Mouse (Mus musculus): ENCODE data around the gene Snx25. TPM values are rescaled to one million over a fixed set of nuclear protein-coding genes. Genes with fewer than 3 reads are reported as not detected.

Snx25 gene
- total and polyA plus RNA-seq, 2 experiments from 2014 or later, result 10.5 to 50.3 TPM

- ATAC-seq (ENCODE audit: low FRiP score), result no peak
- H3K36me3 ChIP-seq (ENCODE audit: insufficient read depth, low read length), result no peaks in the 10 kb centered on the region
- WGBS, result 85% methylated on average over 9 of the region's 9 CpGs
Measured at GRCm38 (mm10) chr8:46149782-46150181, 2.2 kb downstream of the Snx25 start.

GRCm38 (mm10) chr8:46149306-46149705 lies 2.7 kb downstream of the Snx25 start:
- ATAC-seq (ENCODE audit: low FRiP score), result no peak
- Histone ChIP-seq H3K27me3 (ENCODE audit: insufficient read depth, low read length) (no peaks in the 10 kb centered on the region), H3K4me3 (ENCODE audit: low read depth, low read length) (no peak overlapping the region), H3K27ac (ENCODE audit: low read depth, low read length) (no peak overlapping the region), H3K9me3 (ENCODE audit: low read length) (no peaks in the 10 kb centered on the region), H3K36me3 (ENCODE audit: insufficient read depth, low read length) (no peaks in the 10 kb centered on the region), H3K4me1 (ENCODE audit: insufficient read depth, low read length) (no peaks in the 10 kb centered on the region; the same call in 1 of the 2 replicates), H3K4me2 (ENCODE audit: low read depth, low read length, poor library complexity, severe bottlenecking) (no peak overlapping the region), H3K9ac (replicated peaks; ENCODE audit: low read length, poor library complexity, severe bottlenecking) (no peak overlapping the region)
- no peak for DNase-seq (ENCODE audit: low spot score)
- 92% methylated on average over 6 of the region's 6 CpGs for WGBS
- no peak for TF ChIP-seq CTCF (IDR thresholded peaks at IDR 0.05)

More at GRCm38 (mm10) chr8:46149782-46150181, 2.2 kb downstream of the Snx25 start:
- no peak overlapping the region for H3K4me3 ChIP-seq (ENCODE audit: low read depth, low read length)
- H3K9me3 ChIP-seq (ENCODE audit: low read length), result no peaks in the 10 kb centered on the region
- H3K4me2 ChIP-seq (ENCODE audit: low read depth, low read length, poor library complexity, severe bottlenecking), result peak overlapping the region; percentile 91; the same call in 1 of the 2 replicates
- H3K27ac ChIP-seq (ENCODE audit: low read depth, low read length), result no peak overlapping the region
- TF ChIP-seq CTCF (IDR thresholded peaks at IDR 0.05), result peak; percentile 45
- no peak for DNase-seq (ENCODE audit: low spot score)
- no peak overlapping the region for H3K9ac ChIP-seq (replicated peaks; ENCODE audit: low read length, poor library complexity, severe bottlenecking)
- H3K4me1 ChIP-seq (ENCODE audit: insufficient read depth, low read length), result no peaks in the 10 kb centered on the region; the same call in 1 of the 2 replicates
- no peaks in the 10 kb centered on the region; the same call in 1 of the 2 replicates for H3K27me3 ChIP-seq (ENCODE audit: insufficient read depth, low read length)

GRCm38 (mm10) chr8:46146173-46146572 lies 5.8 kb downstream of the Snx25 start:
- Histone ChIP-seq H3K4me3 (ENCODE audit: low read depth, low read length) (no peak overlapping the region), H3K9me3 (ENCODE audit: low read length) (no peaks in the 10 kb centered on the region), H3K27ac (ENCODE audit: low read depth, low read length) (no peak overlapping the region), H3K9ac (replicated peaks; ENCODE audit: low read length, poor library complexity, severe bottlenecking) (no peak overlapping the region), H3K4me2 (ENCODE audit: low read depth, low read length, poor library complexity, severe bottlenecking) (no peak overlapping the region), H3K36me3 (ENCODE audit: insufficient read depth, low read length) (no peaks in the 10 kb centered on the region), H3K27me3 (ENCODE audit: insufficient read depth, low read length) (no peaks in the 10 kb centered on the region), H3K4me1 (ENCODE audit: insufficient read depth, low read length) (no peaks in the 10 kb centered on the region; the same call in 1 of the 2 replicates)
- ATAC-seq (ENCODE audit: low FRiP score) (no peak), DNase-seq (ENCODE audit: low spot score) (peak; percentile 38)
- no peak for TF ChIP-seq CTCF (IDR thresholded peaks at IDR 0.05)
- 58% methylated on average over 3 of the region's 3 CpGs for WGBS

- no peak overlapping the region for H3K27ac ChIP-seq (ENCODE audit: low read depth, low read length)
Measured at GRCm38 (mm10) chr8:46143924-46144323, 8.0 kb downstream of the Snx25 start.

GRCm38 (mm10) chr8:46143470-46143869 lies 8.5 kb downstream of the Snx25 start:
- Histone ChIP-seq H3K9me3 (ENCODE audit: low read length) (no peaks in the 10 kb centered on the region), H3K27ac (ENCODE audit: low read depth, low read length) (no peak overlapping the region), H3K4me1 (ENCODE audit: insufficient read depth, low read length) (no peaks in the 10 kb centered on the region), H3K4me3 (ENCODE audit: low read depth, low read length) (no peak overlapping the region), H3K4me2 (ENCODE audit: low read depth, low read length, poor library complexity, severe bottlenecking) (no peak overlapping the region), H3K27me3 (ENCODE audit: insufficient read depth, low read length) (no peaks in the 10 kb centered on the region), H3K36me3 (ENCODE audit: insufficient read depth, low read length) (no peaks in the 10 kb centered on the region), H3K9ac (replicated peaks; ENCODE audit: low read length, poor library complexity, severe bottlenecking) (no peak overlapping the region)
- 73% methylated on average over 5 of the region's 5 CpGs for WGBS
- ATAC-seq (ENCODE audit: low FRiP score), result no peak
- no peak for DNase-seq (ENCODE audit: low spot score)
- no peak for TF ChIP-seq CTCF (IDR thresholded peaks at IDR 0.05)

More at GRCm38 (mm10) chr8:46143924-46144323, 8.0 kb downstream of the Snx25 start:
- Histone ChIP-seq H3K9ac (replicated peaks; ENCODE audit: low read length, poor library complexity, severe bottlenecking) (no peak overlapping the region), H3K4me3 (ENCODE audit: low read depth, low read length) (no peak overlapping the region), H3K27me3 (ENCODE audit: insufficient read depth, low read length) (no peaks in the 10 kb centered on the region), H3K4me2 (ENCODE audit: low read depth, low read length, poor library complexity, severe bottlenecking) (no peak overlapping the region), H3K9me3 (ENCODE audit: low read length) (no peaks in the 10 kb centered on the region), H3K4me1 (ENCODE audit: insufficient read depth, low read length) (no peaks in the 10 kb centered on the region), H3K36me3 (ENCODE audit: insufficient read depth, low read length) (no peaks in the 10 kb centered on the region)
- DNase-seq (ENCODE audit: low spot score) (peak; percentile 13), ATAC-seq (ENCODE audit: low FRiP score) (peak; percentile 23; the same call in 1 of the 2 replicates)
- TF ChIP-seq CTCF (IDR thresholded peaks at IDR 0.05), result no peak
- 33% methylated on average over 1 of the region's 1 CpGs for WGBS

- Histone ChIP-seq H3K4me1 (ENCODE audit: insufficient read depth, low read length) (no peaks in the 10 kb centered on the region), H3K9me3 (ENCODE audit: low read length) (no peaks in the 10 kb centered on the region), H3K4me3 (ENCODE audit: low read depth, low read length) (no peak overlapping the region), H3K9ac (replicated peaks; ENCODE audit: low read length, poor library complexity, severe bottlenecking) (no peak overlapping the region), H3K27ac (ENCODE audit: low read depth, low read length) (no peak overlapping the region), H3K36me3 (ENCODE audit: insufficient read depth, low read length) (no peaks in the 10 kb centered on the region), H3K4me2 (ENCODE audit: low read depth, low read length, poor library complexity, severe bottlenecking) (no peak overlapping the region), H3K27me3 (ENCODE audit: insufficient read depth, low read length) (no peaks in the 10 kb centered on the region)
- DNase-seq (ENCODE audit: low spot score) (no peak), ATAC-seq (ENCODE audit: low FRiP score) (no peak)
- no peak for TF ChIP-seq CTCF (IDR thresholded peaks at IDR 0.05)
- WGBS, result 95% methylated on average over 4 of the region's 4 CpGs
Measured at GRCm38 (mm10) chr8:46142498-46143081, 9.4 kb downstream of the Snx25 start.
